ENCODE assay signal across 23 mouse cellular contexts in the genomic region with DNA sequence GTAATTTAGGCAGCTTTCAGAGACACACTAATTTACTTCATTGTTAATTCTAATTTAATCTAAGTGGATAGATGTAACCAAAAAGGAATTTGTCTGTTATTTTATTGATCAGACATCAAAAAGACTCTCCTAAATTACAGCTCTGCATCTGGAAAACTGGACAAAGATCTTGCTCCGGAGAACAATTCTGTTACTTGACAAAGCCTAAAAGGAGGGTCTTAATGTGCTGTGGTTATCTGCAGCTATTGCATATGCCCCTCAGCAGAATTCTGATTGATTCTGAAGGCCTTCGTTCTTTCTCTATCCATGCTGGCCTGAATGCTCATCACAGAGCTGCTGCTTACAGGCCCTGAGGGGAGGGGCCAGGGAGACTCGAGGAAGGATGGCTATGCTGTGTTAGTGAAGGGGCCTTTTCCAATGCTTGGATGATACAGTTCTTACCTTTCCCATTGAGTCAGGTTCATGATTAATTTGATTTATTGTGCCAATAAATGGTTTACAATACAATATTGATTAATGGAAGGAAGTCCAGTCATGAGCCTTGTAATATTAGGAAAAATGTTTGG.
A peak's percentile ranks its signal among the peaks of the same experiment; 100 is the strongest.
DNase-seq lines count a peak whose midpoint lies in the region; ATAC-seq lines count a peak whose summit lies in the region.
"Had no signal": no experiment of that assay in that cellular context is flagged by ENCODE, and none has a peak within 500 bp of the region (broad histone marks: within the 10 kb centered on the region; RNA-seq: fewer than 3 reads in every experiment).

No protein-coding gene starts in this region.

- H3K27me3 ChIP-seq in forebrain, embryonic 11.5 days (ENCODE audit: control insufficient read depth, insufficient read depth, low read length) = no peaks in the 10 kb centered on the region
- H3K27me3 ChIP-seq in forebrain, embryonic 10.5 days (ENCODE audit: poor library complexity, severe bottlenecking) = no peaks in the 10 kb centered on the region; the same call in 1 of the 2 replicates
- no peaks in the 10 kb centered on the region for H3K27me3 ChIP-seq in neural tube, embryonic 12.5 days (replicated peaks)
- no peaks in the 10 kb centered on the region; the same call in 1 of the 2 replicates for H3K27me3 ChIP-seq in midbrain, embryonic 12.5 days
- H3K27me3 ChIP-seq: kidney, embryonic 15.5 days; limb, embryonic 13.5 days; lung, embryonic 15.5 days had no signal

- DNase-seq in forebrain, embryonic 11.5 days (ENCODE audit: low spot score) = no peak
- no peak for DNase-seq in forebrain, embryonic 10.5 days (ENCODE audit: extremely low spot score, low spot score)
- no peak for DNase-seq in neural tube, embryonic 10.5 days (ENCODE audit: extremely low spot score, low spot score)
- peak; percentile 78 for DNase-seq in retina, postnatal 1 day
- DNase-seq: adrenal gland, postnatal 10 days; cerebellum, adult 11-12 months; cerebellum, postnatal 25 days; gastrocnemius, postnatal 14 days; heart, adult 18-20 months; lung, postnatal 4 days; right cerebral cortex, postnatal 25 days; thymus, postnatal 4 days had no signal

- H3K27ac ChIP-seq in forebrain, embryonic 11.5 days (ENCODE audit: low read depth, low read length) = no peak overlapping the region
- H3K27ac ChIP-seq in forebrain, embryonic 10.5 days = no peak overlapping the region; the same call in 1 of the 2 replicates
- H3K27ac ChIP-seq in neural tube, embryonic 12.5 days = no peak overlapping the region
- no peak overlapping the region for H3K27ac ChIP-seq in midbrain, embryonic 12.5 days (replicated peaks)
- H3K27ac ChIP-seq: kidney, embryonic 15.5 days; limb, embryonic 13.5 days; liver, embryonic 14.5 days; lung, embryonic 15.5 days had no signal

- H3K9ac ChIP-seq in forebrain, embryonic 11.5 days (ENCODE audit: low read length) = no peak overlapping the region
- H3K9ac ChIP-seq in neural tube, embryonic 12.5 days = no peak overlapping the region
- H3K9ac ChIP-seq in midbrain, embryonic 12.5 days (replicated peaks) = no peak overlapping the region
- H3K9ac ChIP-seq: kidney, embryonic 15.5 days; limb, embryonic 13.5 days; liver, embryonic 14.5 days; lung, embryonic 15.5 days had no signal

- no peak overlapping the region for H3K4me3 ChIP-seq in forebrain, embryonic 11.5 days (ENCODE audit: low read depth, low read length)
- H3K4me3 ChIP-seq in forebrain, embryonic 10.5 days = no peak overlapping the region
- no peak overlapping the region for H3K4me3 ChIP-seq in neural tube, embryonic 12.5 days
- no peak overlapping the region for H3K4me3 ChIP-seq in midbrain, embryonic 12.5 days
- H3K4me3 ChIP-seq: kidney, embryonic 15.5 days; limb, embryonic 13.5 days; lung, embryonic 15.5 days had no signal

- H3K4me1 ChIP-seq in forebrain, embryonic 11.5 days (replicated peaks; ENCODE audit: control insufficient read depth, insufficient read depth, low read length) = peaks cover 4% of the 10 kb centered on the region; the same call in 1 of the 2 replicates
- H3K4me1 ChIP-seq in forebrain, embryonic 10.5 days = peaks cover 38% of the 10 kb centered on the region
- no peaks in the 10 kb centered on the region; the same call in 1 of the 2 replicates for H3K4me1 ChIP-seq in neural tube, embryonic 12.5 days
- H3K4me1 ChIP-seq in midbrain, embryonic 12.5 days = peaks cover 21% of the 10 kb centered on the region
- H3K4me1 ChIP-seq: kidney, embryonic 15.5 days; limb, embryonic 13.5 days; lung, embryonic 15.5 days had no signal

- ATAC-seq in forebrain, embryonic 11.5 days (replicated peaks; ENCODE audit: low FRiP score) = peak; percentile 74
- ATAC-seq in neural tube, embryonic 12.5 days (ENCODE audit: low FRiP score, low read depth) = peak; percentile 59; the same call in 1 of the 2 replicates
- peak; percentile 80 for ATAC-seq in midbrain, embryonic 12.5 days (ENCODE audit: low FRiP score, low read depth)
- no peak for ATAC-seq in cerebellum, adult (ENCODE audit: insufficient number of reproducible peaks, low FRiP score, low TSS enrichment)
- no peak for ATAC-seq in frontal cortex, adult (ENCODE audit: low TSS enrichment)
- ATAC-seq: CD4-positive, CD25-positive, alpha-beta regulatory T cell, adult 4 months; intestine, postnatal 0 days; Patski had no signal

- H3K36me3 ChIP-seq in forebrain, embryonic 11.5 days (ENCODE audit: control insufficient read depth, insufficient read depth, low read length) = no peaks in the 10 kb centered on the region
- H3K36me3 ChIP-seq in forebrain, embryonic 10.5 days (replicated peaks) = no peaks in the 10 kb centered on the region
- no peaks in the 10 kb centered on the region for H3K36me3 ChIP-seq in neural tube, embryonic 12.5 days
- no peaks in the 10 kb centered on the region for H3K36me3 ChIP-seq in midbrain, embryonic 12.5 days
- H3K36me3 ChIP-seq: kidney, embryonic 15.5 days; limb, embryonic 13.5 days; lung, embryonic 15.5 days had no signal

- H3K4me2 ChIP-seq in forebrain, embryonic 11.5 days (ENCODE audit: low read depth, low read length, severe bottlenecking) = no peak overlapping the region
- H3K4me2 ChIP-seq in neural tube, embryonic 12.5 days (replicated peaks) = no peak overlapping the region
- no peak overlapping the region for H3K4me2 ChIP-seq in midbrain, embryonic 12.5 days (replicated peaks)
- H3K4me2 ChIP-seq: kidney, embryonic 15.5 days; limb, embryonic 13.5 days; lung, embryonic 15.5 days had no signal

- H3K9me3 ChIP-seq in forebrain, embryonic 11.5 days (ENCODE audit: control insufficient read depth, low read length) = no peaks in the 10 kb centered on the region
- no peaks in the 10 kb centered on the region for H3K9me3 ChIP-seq in forebrain, embryonic 10.5 days
- H3K9me3 ChIP-seq in neural tube, embryonic 12.5 days = no peaks in the 10 kb centered on the region
- no peaks in the 10 kb centered on the region for H3K9me3 ChIP-seq in midbrain, embryonic 12.5 days
- H3K9me3 ChIP-seq: kidney, embryonic 15.5 days; limb, embryonic 13.5 days; lung, embryonic 15.5 days had no signal

- WGBS in forebrain, embryonic 11.5 days = 9% methylated on average over 3 of the region's 3 CpGs
- 24% methylated on average over 3 of the region's 3 CpGs for WGBS in forebrain, embryonic 10.5 days
- 19% methylated on average over 3 of the region's 3 CpGs for WGBS in neural tube, embryonic 12.5 days
- WGBS in midbrain, embryonic 12.5 days = 11% methylated on average over 3 of the region's 3 CpGs

Comparison
In these comparisons a context has a peak if more than half of its experiments do, and no peak if none do; other contexts are left out.
1. ATAC-seq: peak in forebrain, embryonic 11.5 days (single experiment), neural tube, embryonic 12.5 days (single experiment) and midbrain, embryonic 12.5 days (single experiment); none in cerebellum, adult (single experiment) and frontal cortex, adult (single experiment).